Mouse (Mus musculus) intestine, embryonic 15.5 days (tissue): ENCODE data around the gene Kcna6. TPM values are rescaled to one million over a fixed set of nuclear protein-coding genes. Genes with fewer than 3 reads are reported as not detected.

Experiments used
- ATAC-seq: fragments of 200-750 bp; cut with Nextera tagmentation; 2 replicates; pipeline ENCODE4 v1.8.0; 2017; ENCODE audit warnings: moderate TSS enrichment, moderate library complexity
- H3K27ac ChIP-seq: fragments of 300-500 bp; sonication (generic); 2 replicates; pipeline ENCODE4 v1.5.1; 2015; ENCODE audit warnings: mild to moderate bottlenecking, inconsistent platforms
- H3K27me3 ChIP-seq: fragments of 300-500 bp; sonication (generic); replicated peaks from 2 replicates; pipeline ENCODE4 v1.6.1; 2015; ENCODE audit warnings: inconsistent platforms
- H3K36me3 ChIP-seq: fragments of 300-500 bp; sonication (generic); 2 replicates; pipeline ENCODE4 v1.6.1; 2015; ENCODE audit warnings: inconsistent platforms
- H3K4me1 ChIP-seq: fragments of 300-500 bp; sonication (generic); replicated peaks from 2 replicates; pipeline ENCODE4 v1.6.1; 2015; ENCODE audit warnings: inconsistent platforms
- H3K4me2 ChIP-seq: fragments of 300-500 bp; sonication (generic); replicated peaks from 2 replicates; pipeline ENCODE4 v1.6.1; 2015; ENCODE audit warnings: mild to moderate bottlenecking, inconsistent platforms
- H3K4me3 ChIP-seq: fragments of 300-500 bp; sonication (generic); replicated peaks from 2 replicates; pipeline ENCODE4 v1.5.1; 2015; ENCODE audit warnings: inconsistent platforms
- H3K9ac ChIP-seq: fragments of 300-500 bp; sonication (generic); 2 replicates; pipeline ENCODE4 v1.6.1; 2015; ENCODE audit warnings: inconsistent platforms
- H3K9me3 ChIP-seq: fragments of 300-500 bp; sonication (generic); 2 replicates; pipeline ENCODE4 v1.6.1; 2016; ENCODE audit warnings: inconsistent platforms
- WGBS: fragments of 180-500 bp; shearing (Covaris S2); methylation state at CpG from one replicate; pipeline ENCODE4 v1.1.7; 2015; 5-methylcytosine and 5-hydroxymethylcytosine counted together
- polyA plus RNA-seq: library from polyadenylated mRNA; unstranded; fragments of >200 nt; fragmentation: Nextera tagmentation; extraction: Ambion mirVana; gene quantifications from 2 replicates; pipeline ENCODE4 v1.2.1, GENCODE M21; 2015

Kcna6 gene
- polyA plus RNA-seq = 2.6 and 2.9 TPM in 2 replicates

DNA sequence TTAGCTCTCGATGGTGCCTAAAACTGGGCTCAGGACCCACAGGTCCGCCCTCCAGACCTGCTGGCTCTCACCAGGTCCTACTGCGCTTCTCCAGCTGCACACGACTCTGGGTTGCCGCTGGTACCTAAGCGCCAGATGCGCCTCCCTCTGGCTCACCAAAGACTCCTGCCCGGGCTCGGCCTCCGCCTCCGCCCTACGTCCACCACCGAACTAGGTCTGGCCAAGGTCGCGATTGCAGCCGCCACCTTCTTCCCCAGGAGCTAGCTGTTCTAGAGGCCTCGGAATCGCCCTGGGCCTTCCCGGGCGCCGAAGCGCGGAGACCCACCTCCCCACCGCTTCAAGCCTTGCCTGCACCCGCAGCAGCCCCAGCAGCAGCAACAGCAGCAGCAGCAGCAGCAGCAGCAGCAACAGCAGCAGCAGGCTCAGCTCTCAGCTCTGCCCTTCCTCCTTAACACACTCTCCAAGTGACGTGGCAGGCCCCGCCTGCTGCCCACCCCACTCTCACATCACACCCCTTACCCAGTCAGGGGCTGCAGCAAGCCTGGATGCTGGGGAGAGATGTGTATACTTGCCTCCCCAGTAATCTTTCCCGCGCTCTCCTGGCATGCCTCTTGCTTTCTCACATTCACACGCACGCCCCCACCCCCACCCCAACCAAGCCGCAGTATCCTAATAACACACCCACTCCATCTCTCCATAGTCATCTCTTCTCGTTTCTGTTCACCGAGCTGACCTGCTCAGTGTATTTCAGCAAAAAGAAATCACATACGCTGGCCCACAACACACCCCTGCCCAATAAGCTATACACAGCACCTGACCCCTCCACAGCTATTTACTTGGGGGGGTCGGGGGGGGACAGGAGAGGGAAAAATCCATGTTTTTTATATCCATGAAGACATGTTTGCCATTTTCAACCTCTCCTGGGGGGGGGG lies at the start of gene Kcna6:
Gene Kcna6, minus strand, starts transcription at position 464 of the 932 bp plus-strand sequence.
- no peaks in the 10 kb centered on the region for H3K36me3 ChIP-seq
- H3K4me3 ChIP-seq = peak within 1 kb of the TSS; percentile 48
- H3K9me3 ChIP-seq = no peaks in the 10 kb centered on the region
- H3K9ac ChIP-seq = peak within 1 kb of the TSS; percentile 42
- H3K4me1 ChIP-seq = peaks cover 15% of the 10 kb centered on the region
- H3K27me3 ChIP-seq = peaks cover 36% of the 10 kb centered on the region
- H3K4me2 ChIP-seq = peak within 1 kb of the TSS; percentile 94
- no peak within 1 kb of the TSS for H3K27ac ChIP-seq
- WGBS = 1% methylated on average over 36 of the region's 36 CpGs
- ATAC-seq = peak; percentile 82

DNA sequence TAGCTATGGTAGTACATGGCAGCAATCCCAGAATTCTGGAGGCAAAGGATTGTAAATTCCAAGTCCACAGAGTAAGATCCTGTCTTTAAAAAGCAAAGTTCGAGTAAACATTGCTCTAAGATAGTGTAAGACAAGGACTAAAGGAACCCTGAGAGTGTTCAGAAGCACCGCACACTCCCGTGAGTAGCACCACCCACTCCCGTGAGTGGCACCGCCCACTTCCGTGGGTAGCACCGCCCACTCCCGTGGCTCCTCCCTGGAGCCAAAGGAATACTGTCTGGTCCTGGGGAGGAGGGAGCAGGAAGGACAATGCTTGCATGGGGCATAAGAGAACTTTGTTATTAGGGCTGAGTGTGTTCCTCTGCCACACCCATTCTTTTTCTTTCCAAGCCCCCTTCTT lies 48.4 kb upstream of the Kcna6 start:
- no peak overlapping the region for H3K4me3 ChIP-seq
- H3K9me3 ChIP-seq = no peaks in the 10 kb centered on the region
- no peak for ATAC-seq
- H3K36me3 ChIP-seq = no peaks in the 10 kb centered on the region
- no peak overlapping the region for H3K4me2 ChIP-seq
- H3K27ac ChIP-seq = no peak overlapping the region
- H3K27me3 ChIP-seq = no peaks in the 10 kb centered on the region
- H3K9ac ChIP-seq = no peak overlapping the region
- 75% methylated on average over 8 of the region's 8 CpGs for WGBS
- H3K4me1 ChIP-seq = no peaks in the 10 kb centered on the region

DNA sequence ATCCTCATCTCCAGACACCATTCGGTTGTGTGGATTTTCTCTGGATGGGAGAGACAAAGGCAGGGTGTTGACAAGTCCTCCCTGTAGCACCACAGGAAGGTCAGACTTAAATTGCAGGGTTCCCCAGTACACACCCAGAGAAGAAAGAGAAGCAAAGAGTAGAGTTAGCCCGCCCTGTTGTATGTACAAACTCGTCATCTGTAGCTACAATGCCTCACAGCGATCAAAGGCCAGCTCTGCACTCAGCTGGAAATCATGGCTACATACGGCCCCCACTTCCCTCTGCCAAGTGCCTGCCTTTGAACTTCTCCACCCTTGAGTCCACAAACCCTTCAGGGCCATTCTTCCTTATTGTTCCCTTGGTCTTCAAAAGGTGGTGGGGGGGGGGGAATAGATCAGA lies 43.7 kb upstream of the Kcna6 start:
- 60% methylated on average over 5 of the region's 5 CpGs for WGBS
- no peak overlapping the region for H3K4me2 ChIP-seq
- H3K27me3 ChIP-seq = no peaks in the 10 kb centered on the region
- no peak overlapping the region for H3K27ac ChIP-seq
- ATAC-seq = peak; percentile 78
- H3K9ac ChIP-seq = no peak overlapping the region
- no peaks in the 10 kb centered on the region for H3K36me3 ChIP-seq
- H3K4me1 ChIP-seq = no peaks in the 10 kb centered on the region
- no peaks in the 10 kb centered on the region for H3K9me3 ChIP-seq
- no peak overlapping the region for H3K4me3 ChIP-seq

DNA sequence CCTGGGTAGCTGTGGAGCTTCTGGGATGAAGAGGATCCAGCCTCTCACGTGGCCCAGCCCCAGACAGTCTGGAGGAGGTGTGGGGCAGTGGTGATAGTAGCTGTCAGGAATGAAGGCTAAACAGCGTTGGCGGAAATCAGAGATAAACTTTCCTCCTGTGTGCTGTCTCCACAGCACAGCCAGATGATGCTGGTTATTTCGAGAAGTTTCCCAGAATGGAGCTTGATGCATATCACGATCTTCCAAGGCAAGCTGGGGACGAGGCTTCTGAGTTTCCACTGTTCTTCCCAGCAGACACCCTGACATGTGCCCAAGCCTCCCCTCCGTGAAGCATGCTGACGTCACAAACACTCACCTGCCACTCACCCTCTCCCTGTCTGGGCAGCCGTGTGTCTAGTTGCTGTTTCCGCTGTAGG lies 43.2 kb upstream of the Kcna6 start:
- no peak for ATAC-seq
- no peak overlapping the region for H3K4me3 ChIP-seq
- WGBS = 56% methylated on average over 10 of the region's 10 CpGs
- H3K4me1 ChIP-seq = no peaks in the 10 kb centered on the region
- H3K27ac ChIP-seq = no peak overlapping the region
- no peaks in the 10 kb centered on the region for H3K36me3 ChIP-seq
- no peaks in the 10 kb centered on the region for H3K9me3 ChIP-seq
- H3K4me2 ChIP-seq = no peak overlapping the region
- no peaks in the 10 kb centered on the region for H3K27me3 ChIP-seq
- H3K9ac ChIP-seq = no peak overlapping the region

DNA sequence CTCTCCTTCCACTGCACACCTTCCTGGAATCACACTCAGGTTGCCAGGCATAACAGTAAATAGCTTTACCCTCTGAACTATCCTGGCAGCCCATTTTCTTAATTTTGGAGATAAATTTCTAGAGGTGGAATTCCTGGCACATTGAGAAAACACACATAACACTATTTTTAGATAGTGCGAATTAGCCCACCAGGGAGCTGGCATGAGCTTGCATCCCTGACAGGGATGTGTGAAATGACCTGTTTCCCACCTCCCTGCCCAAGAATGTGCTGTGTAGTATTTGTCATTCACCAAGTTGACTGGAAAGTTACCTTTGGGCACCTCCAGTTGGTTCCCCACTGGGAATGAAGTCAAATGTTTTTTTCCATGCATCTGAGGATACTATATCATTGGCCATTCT lies 42.6 kb upstream of the Kcna6 start:
- no peaks in the 10 kb centered on the region for H3K9me3 ChIP-seq
- H3K4me1 ChIP-seq = no peaks in the 10 kb centered on the region
- H3K27ac ChIP-seq = no peak overlapping the region
- H3K4me3 ChIP-seq = no peak overlapping the region
- no peaks in the 10 kb centered on the region for H3K27me3 ChIP-seq
- no peak for ATAC-seq
- no peaks in the 10 kb centered on the region for H3K36me3 ChIP-seq
- 86% methylated on average over 1 of the region's 1 CpGs for WGBS
- H3K4me2 ChIP-seq = no peak overlapping the region
- no peak overlapping the region for H3K9ac ChIP-seq

DNA sequence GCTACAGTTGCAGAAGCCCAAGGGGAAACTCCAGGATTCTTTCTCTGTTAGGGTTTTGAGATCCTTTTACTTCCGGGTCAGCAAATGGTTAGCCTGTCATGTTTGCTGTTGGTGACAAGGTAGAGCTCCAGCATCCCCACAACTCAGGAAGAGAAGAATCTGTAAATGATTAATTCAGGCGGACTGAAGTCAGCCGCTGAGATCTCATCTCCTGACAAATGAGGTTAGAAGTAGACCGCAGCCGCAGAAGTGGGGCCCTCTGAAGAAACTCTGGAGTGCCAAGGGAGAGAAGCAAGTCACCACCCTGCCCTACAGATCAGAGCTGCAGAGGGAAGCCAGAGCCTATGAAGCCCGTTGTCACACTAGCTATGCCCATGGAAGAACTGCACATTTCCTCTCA lies 37.4 kb upstream of the Kcna6 start:
- Histone ChIP-seq H3K9me3 (no peaks in the 10 kb centered on the region), H3K4me2 (no peak overlapping the region), H3K36me3 (no peaks in the 10 kb centered on the region), H3K4me1 (no peaks in the 10 kb centered on the region), H3K27ac (no peak overlapping the region), H3K9ac (no peak overlapping the region), H3K4me3 (no peak overlapping the region), H3K27me3 (no peaks in the 10 kb centered on the region)
- WGBS = 56% methylated on average over 6 of the region's 6 CpGs
- ATAC-seq = peak; percentile 82

DNA sequence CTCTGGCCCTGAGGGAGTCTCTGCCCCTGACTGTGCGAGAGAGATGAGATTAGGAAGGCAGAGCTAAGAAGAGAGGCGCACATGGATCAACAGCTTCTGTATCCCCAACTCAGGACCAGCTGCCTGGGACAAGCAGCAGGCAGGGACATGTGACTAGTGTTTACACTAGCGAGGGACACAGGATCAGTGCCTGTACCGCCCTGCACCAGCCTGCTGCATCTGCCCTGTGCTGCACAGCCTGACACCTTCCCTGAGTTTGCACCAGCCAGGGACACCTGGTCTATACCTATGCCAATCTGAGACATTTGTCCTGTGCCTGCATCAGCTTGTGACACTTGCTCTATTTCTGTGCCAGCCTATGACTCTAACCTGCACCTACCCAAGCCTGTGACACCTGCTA lies 33.4 kb upstream of the Kcna6 start:
- 47% methylated on average over 4 of the region's 4 CpGs for WGBS
- no peak overlapping the region for H3K4me3 ChIP-seq
- H3K27me3 ChIP-seq = no peaks in the 10 kb centered on the region
- H3K4me2 ChIP-seq = no peak overlapping the region
- no peak for ATAC-seq
- no peak overlapping the region for H3K9ac ChIP-seq
- H3K36me3 ChIP-seq = no peaks in the 10 kb centered on the region
- no peak overlapping the region for H3K27ac ChIP-seq
- no peaks in the 10 kb centered on the region for H3K9me3 ChIP-seq
- no peaks in the 10 kb centered on the region for H3K4me1 ChIP-seq

DNA sequence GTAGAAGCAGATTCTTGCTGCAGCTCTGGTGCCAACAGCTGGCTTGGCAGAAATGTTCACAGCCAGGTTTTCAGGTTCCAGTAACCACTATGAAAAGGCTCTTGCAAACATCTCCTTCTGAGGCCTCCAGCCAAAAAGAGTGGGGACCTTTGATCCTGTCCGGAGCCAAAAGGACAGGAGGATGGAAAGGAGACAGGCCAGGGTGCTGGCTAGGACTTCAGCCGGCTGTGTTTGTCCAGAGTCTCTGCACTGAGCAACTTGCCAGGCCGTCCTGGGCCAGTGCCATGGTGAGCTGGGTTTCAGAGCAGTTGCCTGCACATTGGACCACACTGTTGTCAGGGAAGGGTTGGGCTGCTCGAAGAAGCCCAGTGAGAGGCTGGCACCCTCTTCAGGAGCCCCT lies 31.9 kb upstream of the Kcna6 start:
- H3K9me3 ChIP-seq = no peaks in the 10 kb centered on the region
- no peak for ATAC-seq
- no peaks in the 10 kb centered on the region for H3K36me3 ChIP-seq
- no peak overlapping the region for H3K4me2 ChIP-seq
- no peak overlapping the region for H3K4me3 ChIP-seq
- no peaks in the 10 kb centered on the region for H3K27me3 ChIP-seq
- no peak overlapping the region for H3K9ac ChIP-seq
- H3K27ac ChIP-seq = no peak overlapping the region
- WGBS = 68% methylated on average over 4 of the region's 4 CpGs
- H3K4me1 ChIP-seq = no peaks in the 10 kb centered on the region

DNA sequence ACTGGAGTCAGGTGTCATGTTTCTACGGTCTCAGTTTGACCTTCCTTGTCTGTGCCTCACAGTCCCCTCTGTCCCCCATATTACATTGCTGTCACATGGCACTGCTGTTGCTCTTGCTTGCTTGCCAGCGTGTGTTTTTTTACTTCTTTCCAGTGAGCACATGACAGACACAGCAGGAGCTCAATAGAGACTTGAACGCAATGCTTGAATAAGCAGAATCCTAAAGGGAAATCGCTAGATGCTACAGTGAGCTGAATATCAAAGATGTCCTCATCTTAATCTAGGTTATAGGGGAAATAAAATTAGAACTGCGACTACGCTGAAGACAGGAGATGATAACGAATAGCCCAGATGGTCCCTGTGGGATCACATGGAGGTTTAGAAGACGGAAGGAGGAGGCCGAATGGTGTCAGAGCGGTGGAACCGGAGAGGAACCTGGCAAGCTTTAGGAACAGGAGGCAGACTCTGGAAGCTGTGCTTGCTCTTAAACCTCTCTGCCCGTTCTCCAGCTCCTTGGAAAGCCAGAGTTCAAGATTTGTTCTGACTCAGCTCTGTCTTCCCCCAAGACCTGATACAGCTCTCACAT lies 29.8 kb upstream of the Kcna6 start:
- Histone ChIP-seq H3K27me3 (no peaks in the 10 kb centered on the region), H3K4me1 (no peaks in the 10 kb centered on the region)
- ATAC-seq = no peak

DNA sequence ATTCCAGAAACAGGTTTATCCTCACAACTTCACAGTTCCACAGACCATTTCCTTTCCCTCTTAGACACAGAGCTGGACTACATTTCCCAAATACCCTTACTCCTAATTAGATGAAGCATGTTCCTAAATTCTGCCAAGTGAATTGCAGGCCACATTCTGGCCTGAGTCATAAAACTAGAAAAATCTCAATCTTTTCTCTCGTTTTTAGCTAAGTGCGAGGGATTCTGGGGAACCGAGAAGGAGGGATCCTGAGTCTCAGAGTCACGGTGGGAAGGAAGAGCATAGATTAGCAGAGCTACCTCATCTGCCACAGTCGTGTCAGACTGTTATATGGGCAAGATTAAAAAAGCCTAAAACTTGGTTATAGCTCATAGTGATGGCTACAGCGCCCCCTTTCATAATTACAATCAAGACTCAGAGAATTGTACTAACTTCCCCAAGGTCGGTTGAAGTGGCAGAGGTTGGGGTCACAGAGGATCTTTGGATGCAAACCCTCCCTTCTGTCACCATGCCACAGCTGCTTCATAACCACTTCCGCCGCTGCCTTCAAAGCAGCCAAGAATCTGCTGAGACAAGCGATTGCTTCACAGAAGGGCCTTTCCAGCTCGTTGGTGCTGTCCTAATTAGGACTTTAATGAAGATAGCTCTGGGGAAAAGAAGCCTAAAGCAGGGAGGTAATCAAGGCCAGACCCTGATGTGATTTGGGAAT lies 28.6 kb upstream of the Kcna6 start:
- whole genome bisulfite sequencing = 74% methylated on average over 11 of the region's 11 CpGs
- Histone ChIP-seq H3K27ac (no peak overlapping the region), H3K4me3 (no peak overlapping the region), H3K36me3 (no peaks in the 10 kb centered on the region), H3K9ac (no peak overlapping the region), H3K27me3 (no peaks in the 10 kb centered on the region), H3K4me2 (no peak overlapping the region), H3K9me3 (no peaks in the 10 kb centered on the region), H3K4me1 (no peaks in the 10 kb centered on the region)
- ATAC-seq = no peak

More for the DNA sequence above, 29.8 kb upstream of the Kcna6 start:
- 84% methylated on average over 12 of the region's 12 CpGs for WGBS
- H3K9ac ChIP-seq = no peak overlapping the region
- H3K4me2 ChIP-seq = no peak overlapping the region
- H3K9me3 ChIP-seq = no peaks in the 10 kb centered on the region
- H3K4me3 ChIP-seq = no peak overlapping the region
- no peaks in the 10 kb centered on the region for H3K36me3 ChIP-seq
- no peak overlapping the region for H3K27ac ChIP-seq

DNA sequence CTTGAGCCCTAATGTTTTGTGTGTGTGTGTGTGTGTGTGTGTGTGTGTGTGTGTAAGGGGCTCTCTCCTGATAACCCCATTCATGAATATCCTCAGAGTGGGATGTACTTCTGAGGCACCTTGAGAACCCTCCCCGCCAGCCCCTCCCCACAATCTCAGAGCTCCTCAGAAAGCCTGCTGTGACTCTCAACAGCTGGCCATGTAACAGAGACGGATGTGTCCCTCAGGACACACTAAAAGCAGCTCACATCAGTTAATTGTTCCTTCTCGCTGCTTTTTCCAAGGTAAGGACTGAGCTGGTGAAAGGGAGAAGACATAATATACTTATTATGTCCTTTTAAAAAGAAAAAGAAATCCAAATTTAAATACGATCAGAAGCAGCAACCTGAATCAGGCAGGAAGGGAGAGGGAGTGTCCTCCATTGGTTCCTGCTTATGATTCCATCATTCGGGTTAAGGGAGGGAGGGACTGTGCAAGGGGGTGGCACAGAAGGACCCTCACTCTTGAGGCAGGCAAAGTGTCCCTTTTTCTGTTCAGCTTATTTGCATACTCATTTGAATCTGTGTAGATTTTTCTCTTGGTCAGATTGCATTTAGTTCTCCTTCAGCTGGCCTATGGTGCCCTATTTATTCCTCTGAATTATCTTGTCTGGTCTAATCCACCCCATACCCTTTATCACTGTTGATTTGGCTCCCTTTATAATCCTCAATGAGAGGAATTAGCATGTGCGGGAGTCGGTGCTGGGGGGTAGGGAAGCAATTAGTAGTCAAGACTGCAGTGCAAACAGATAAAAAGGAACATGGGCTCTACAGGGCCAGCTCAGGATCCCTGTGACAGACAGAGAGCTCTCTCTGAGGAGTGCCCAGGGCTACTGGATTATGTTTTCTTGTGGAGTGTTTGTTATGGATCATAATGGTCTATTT lies 27.4 kb upstream of the Kcna6 start:
- Histone ChIP-seq H3K27ac (no peak overlapping the region), H3K4me1 (no peaks in the 10 kb centered on the region), H3K36me3 (no peaks in the 10 kb centered on the region), H3K4me3 (no peak overlapping the region), H3K27me3 (no peaks in the 10 kb centered on the region), H3K9ac (no peak overlapping the region), H3K4me2 (no peak overlapping the region), H3K9me3 (no peaks in the 10 kb centered on the region)
- WGBS = 33% methylated on average over 7 of the region's 7 CpGs
- no peak for ATAC-seq
